Mouse (Mus musculus) retina, adult 2 months (tissue): ENCODE data around the gene Agap1.

Experiments used
- DNase-seq: peaks from one replicate; pipeline ENCODE4 v3.0.0-alpha.2; 2012; ENCODE audit warnings: low read depth, low spot score

The Agap1 gene

GRCm38 (mm10) chr1:89751344-89751743 is 296.7 kb downstream of the Agap1 start:
- no peak for DNase-seq

GRCm38 (mm10) chr1:89752659-89753058 is 298.1 kb downstream of the Agap1 start:
- no peak for DNase-seq

- no peak for DNase-seq
These were observed 300.8 kb downstream of the Agap1 start for GRCm38 (mm10) chr1:89755358-89755757.

- DNase-seq, result no peak
These were observed 301.8 kb downstream of the Agap1 start for GRCm38 (mm10) chr1:89756387-89756786.

- DNase-seq, result no peak
These were observed 302.9 kb downstream of the Agap1 start for GRCm38 (mm10) chr1:89757545-89757944.

- DNase-seq, result no peak
These were observed 309.3 kb downstream of the Agap1 start for GRCm38 (mm10) chr1:89763912-89764311.

- DNase-seq, result no peak
These were observed 312.3 kb downstream of the Agap1 start for GRCm38 (mm10) chr1:89766891-89767290.

GRCm38 (mm10) chr1:89769641-89770040 is 315.0 kb downstream of the Agap1 start:
- DNase-seq, result no peak

GRCm38 (mm10) chr1:89770298-89770697 is 315.7 kb downstream of the Agap1 start:
- no peak for DNase-seq

GRCm38 (mm10) chr1:89775750-89776149 is 321.1 kb downstream of the Agap1 start:
- no peak for DNase-seq

- DNase-seq, result no peak
These were observed 326.1 kb downstream of the Agap1 start for GRCm38 (mm10) chr1:89780675-89781074.

- DNase-seq, result no peak
These were observed 327.3 kb downstream of the Agap1 start for GRCm38 (mm10) chr1:89781861-89782260.

GRCm38 (mm10) chr1:89786793-89787192 is 332.2 kb downstream of the Agap1 start:
- no peak for DNase-seq

- DNase-seq, result no peak
These were observed 344.1 kb downstream of the Agap1 start for GRCm38 (mm10) chr1:89798724-89799123.

GRCm38 (mm10) chr1:89801506-89801905 is 346.9 kb downstream of the Agap1 start:
- no peak for DNase-seq

- DNase-seq, result no peak
These were observed 350.4 kb downstream of the Agap1 start for GRCm38 (mm10) chr1:89804981-89805380.

- DNase-seq, result no peak
These were observed 358.2 kb downstream of the Agap1 start for GRCm38 (mm10) chr1:89812816-89813215.

GRCm38 (mm10) chr1:89816487-89817206 is 362.0 kb downstream of the Agap1 start:
- DNase-seq, result no peak

- DNase-seq, result no peak
These were observed 367.2 kb downstream of the Agap1 start for GRCm38 (mm10) chr1:89821822-89822221.

- DNase-seq, result no peak
These were observed 367.8 kb downstream of the Agap1 start for GRCm38 (mm10) chr1:89822431-89822830.

GRCm38 (mm10) chr1:89823036-89823435 is 368.4 kb downstream of the Agap1 start:
- no peak for DNase-seq

GRCm38 (mm10) chr1:89827051-89827450 is 372.4 kb downstream of the Agap1 start:
- DNase-seq, result no peak

- no peak for DNase-seq
These were observed 376.5 kb downstream of the Agap1 start for GRCm38 (mm10) chr1:89831095-89831494.

- DNase-seq, result no peak
These were observed 389.5 kb downstream of the Agap1 start for GRCm38 (mm10) chr1:89844064-89844463.
